Mouse (Mus musculus): Measurements from ENCODE around the gene Meis3.

Gene Meis3

GRCm38 (mm10) chr7:16213196-16213595 is 38.3 kb downstream of the Meis3 start:
- DNase-seq (ENCODE audit: low spot score) = no peak

- no peak for DNase-seq (ENCODE audit: low spot score)
Measured at GRCm38 (mm10) chr7:16213986-16214385, 39.1 kb downstream of the Meis3 start.

- peak; percentile 97 for DNase-seq (ENCODE audit: low spot score)
Measured at GRCm38 (mm10) chr7:16221582-16222272, 46.8 kb downstream of the Meis3 start, which contains the start of gene Dhx34. TSS of gene Dhx34 (minus strand) at chr7:16222037.

- DNase-seq (ENCODE audit: low spot score) = no peak
Measured at GRCm38 (mm10) chr7:16229869-16230268, 55.0 kb downstream of the Meis3 start.
